Mouse (Mus musculus): ENCODE measurements around the gene Smarcc2.
"Not testable (repeated sequence)": the region's sequence is repeated elsewhere in the genome, so short reads cannot be mapped to it uniquely, and the experiment has no call there.

Smarcc2 gene

DNA sequence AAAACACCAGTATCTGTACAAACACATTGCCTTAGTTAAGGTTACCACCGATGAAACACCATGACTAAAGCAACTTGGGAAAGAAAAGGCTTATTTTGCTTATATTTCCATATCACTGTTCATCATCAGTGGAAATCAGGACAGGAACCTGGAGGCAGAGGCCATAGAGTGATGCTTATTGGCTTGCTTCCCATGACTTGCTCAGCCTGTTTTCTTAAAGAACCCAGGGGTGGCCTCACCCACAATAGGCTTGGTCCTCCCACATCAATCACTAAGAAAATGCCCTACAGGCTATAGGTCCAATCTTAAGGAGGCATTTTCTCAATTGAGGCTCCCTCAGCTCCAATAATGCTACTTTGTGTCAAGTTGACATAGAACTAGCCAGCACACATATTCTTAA, 16.3 kb upstream of the Smarcc2 start:
- DNase-seq (ENCODE audit: low spot score), result no peak

DNA sequence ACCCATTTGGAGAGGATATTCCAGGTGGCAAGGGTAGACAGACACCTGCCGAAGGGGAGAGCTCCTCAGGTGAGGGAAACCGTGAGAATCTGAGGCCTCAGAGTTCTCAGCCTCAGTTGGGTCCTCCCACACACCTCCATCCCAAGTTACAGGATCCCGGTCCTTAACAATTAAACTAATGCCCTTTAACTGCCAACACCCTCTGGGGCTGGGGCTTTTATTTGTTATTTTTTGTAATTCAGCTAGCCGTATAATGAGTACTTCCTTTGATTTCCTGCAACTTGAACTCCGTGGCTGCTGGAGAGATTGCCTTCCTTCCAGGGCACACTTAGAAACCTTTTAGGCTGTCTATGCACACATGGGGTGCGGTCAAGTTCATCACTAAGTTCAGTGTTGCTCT, 14.7 kb upstream of the Smarcc2 start:
- DNase-seq (ENCODE audit: low spot score), result no peak

DNA sequence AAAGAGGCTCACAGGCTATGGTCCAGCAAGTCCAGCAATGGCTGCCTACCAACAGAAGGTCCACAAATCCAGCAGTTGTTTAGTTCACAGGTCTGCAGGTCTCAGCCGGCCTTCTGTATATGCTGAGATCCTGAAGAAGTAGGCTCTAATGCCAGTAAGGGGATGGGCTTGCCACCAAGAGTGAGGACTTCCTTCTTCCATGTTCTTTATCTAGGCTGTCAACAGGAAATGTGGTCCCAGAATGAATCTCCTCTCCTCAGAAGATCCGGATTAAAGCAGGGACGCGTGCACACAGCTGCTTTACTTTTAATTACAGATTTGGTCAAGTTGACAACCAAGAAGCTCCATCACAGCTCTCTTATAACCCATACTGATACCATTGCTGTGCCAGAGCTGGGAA, 13.6 kb upstream of the Smarcc2 start:
- no peak for DNase-seq (ENCODE audit: low spot score)

DNA sequence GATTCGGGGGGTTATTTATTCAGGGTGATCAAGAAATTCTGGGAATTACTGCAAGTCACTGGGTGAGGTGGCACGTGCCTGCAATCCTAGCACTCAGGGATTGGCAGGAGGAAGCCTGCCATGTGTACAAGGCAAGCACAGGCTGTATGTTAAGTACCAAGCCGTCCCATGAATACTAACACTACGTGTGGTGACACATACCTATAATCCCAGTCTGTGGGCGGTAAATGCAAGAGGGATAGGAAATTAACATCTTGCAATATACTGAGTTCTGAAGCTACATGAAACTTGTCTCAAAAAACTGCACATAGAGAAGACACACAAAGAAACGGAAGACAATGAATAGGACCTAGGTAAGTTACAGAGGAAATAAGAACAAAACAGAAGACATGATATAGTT, 8.0 kb upstream of the Smarcc2 start:
- DNase-seq (ENCODE audit: low spot score), result no peak

DNA sequence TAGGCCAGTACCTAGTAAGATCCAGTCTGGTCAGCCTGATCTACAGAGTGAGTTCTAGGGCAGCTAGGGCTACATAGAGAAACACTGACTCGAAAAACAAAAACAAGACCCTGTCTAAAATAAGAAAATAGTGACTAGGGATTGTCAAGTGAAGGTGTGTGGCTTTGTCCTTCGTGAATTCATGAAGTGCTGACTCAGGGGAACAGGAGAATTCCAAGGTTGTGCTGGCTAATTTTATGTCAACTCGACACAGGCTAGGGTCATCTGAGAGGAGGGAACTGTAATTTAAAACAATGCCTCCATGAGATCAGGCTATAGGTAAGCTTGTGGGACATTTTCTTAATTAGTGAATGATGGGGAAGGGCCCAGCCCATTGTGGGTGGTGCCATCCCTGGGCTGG, 4.6 kb upstream of the Smarcc2 start:
- no peak for DNase-seq (ENCODE audit: low spot score)

DNA sequence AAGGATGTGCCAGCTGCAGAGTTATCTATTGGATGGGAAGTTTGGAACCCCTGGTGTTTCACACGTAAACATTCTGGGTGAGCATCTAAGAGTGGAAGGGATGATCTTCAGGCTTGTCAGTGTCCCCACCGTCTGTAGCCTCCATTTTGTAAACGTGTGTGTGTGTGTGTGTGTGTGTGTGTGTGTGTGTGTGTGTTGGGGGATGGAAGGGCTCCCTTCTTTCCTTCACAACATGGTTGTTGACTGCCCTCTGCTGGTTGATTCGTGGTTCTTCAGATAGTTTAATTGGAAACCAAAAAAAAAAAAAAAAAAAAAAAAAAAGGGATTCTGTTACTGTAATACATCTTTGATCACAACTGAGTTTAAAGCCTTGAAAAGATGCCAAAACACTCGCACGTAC, 3.8 kb upstream of the Smarcc2 start:
- DNase-seq (ENCODE audit: low spot score), result peak; percentile 21

DNA sequence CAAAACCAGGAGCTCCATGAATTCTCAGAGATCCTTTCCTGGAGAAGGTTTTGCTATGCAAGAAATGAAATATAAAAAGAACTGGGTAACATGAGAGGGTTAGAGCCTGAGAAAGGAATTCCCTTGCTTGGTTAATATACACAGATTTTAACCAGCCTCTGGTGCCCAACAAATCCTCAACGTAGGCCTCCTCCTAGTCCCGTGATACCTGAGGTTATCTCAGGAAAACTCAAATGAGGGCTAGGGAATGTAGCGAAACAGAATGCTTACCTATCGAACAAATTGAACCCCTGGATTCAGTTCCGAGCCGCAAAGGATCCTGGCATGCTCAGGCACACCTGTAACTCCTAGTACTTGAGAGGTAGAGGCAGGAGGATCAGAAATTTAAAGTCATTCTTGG, 1.4 kb upstream of the Smarcc2 start:
- DNase-seq (ENCODE audit: low spot score), result no peak

- DNase-seq (ENCODE audit: low spot score), result peak; percentile 73
Observed at GRCm38 (mm10) chr10:128458348-128458718, 715 bp upstream of the Smarcc2 start.

GRCm38 (mm10) chr10:128459409-128460269, 591 bp downstream of the Smarcc2 start:
- DNase-seq (ENCODE audit: low spot score), result no peak

DNA sequence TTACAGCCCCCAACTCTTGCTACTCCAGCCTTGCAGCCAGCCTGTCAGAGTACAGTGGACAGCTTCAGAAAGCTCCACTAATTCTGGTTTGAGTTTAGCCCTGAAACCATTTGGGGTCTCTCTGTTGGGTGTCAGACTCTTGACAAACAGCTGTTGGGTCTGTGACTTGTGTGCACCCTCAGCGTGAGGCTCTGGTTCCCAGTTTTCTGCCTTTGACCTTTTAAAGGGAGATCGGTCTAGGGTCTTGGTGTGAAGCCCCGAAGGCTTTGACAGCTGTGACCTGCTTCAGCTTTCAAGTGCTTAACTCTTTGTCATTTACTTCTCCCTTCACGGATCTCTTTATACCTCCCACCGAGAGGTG, 1.2 kb downstream of the Smarcc2 start:
- no peak for DNase-seq (ENCODE audit: low spot score)

DNA sequence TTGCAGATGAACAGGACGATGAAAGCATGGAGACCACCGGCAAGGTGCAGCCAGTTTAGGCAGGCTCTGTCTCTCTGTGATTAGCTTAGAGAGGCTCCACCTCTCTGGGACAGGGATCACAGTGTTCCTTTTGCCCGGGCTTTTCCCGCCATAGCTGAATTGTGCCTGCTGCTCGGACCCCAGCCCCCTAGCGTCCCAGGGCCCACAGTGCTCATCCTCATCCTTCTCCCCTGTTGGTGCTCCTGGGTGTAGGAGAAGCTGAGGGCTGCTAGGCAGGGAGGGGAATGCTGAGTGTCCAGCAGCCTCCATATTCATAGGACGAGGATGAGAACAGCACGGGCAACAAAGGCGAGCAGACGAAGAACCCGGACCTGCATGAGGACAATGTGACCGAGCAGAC, 15.3 kb downstream of the Smarcc2 start:
- DNase-seq (ENCODE audit: low spot score), result no peak

GRCm38 (mm10) chr10:128486370-128486769, 27.3 kb downstream of the Smarcc2 start:
- DNase-seq (ENCODE audit: low spot score), result no peak

DNA sequence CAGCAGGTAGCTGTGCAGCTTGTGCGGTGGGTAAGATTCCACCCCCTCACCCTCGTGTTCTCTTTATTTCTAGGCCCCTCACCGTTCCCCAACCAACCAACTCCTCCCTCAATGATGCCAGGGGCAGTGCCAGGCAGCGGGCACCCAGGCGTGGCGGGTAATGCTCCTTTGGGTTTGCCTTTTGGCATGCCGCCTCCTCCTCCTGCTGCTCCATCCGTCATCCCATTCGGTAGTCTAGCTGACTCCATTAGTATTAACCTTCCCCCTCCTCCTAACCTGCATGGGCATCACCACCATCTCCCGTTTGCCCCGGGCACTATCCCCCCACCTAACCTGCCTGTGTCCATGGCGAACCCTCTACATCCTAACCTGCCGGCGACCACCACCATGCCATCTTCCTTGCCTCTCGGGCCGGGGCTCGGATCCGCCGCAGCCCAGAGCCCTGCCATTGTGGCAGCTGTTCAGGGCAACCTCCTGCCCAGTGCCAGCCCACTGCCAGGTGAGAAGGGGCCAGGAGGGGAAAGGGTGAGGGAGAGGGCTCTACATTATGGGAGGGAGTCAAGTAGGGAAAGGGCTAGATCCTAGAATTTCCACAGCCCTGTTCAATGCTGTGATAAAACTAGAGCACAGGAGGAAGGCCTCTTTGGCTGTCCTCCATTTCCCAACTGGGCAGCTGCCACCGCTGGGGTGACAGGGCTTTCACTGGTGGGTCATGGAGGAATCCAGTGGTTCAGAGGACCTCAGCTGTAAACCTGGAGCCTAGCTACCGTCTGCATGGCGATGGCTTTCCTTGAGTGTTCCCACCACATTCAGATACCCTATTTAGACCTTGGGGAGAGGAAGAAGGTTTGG, 29.0 kb downstream of the Smarcc2 start:
- DNase-seq (ENCODE audit: low spot score), result no peak

GRCm38 (mm10) chr10:128488776-128489175, 29.7 kb downstream of the Smarcc2 start:
- DNase-seq (ENCODE audit: low spot score), result no peak

GRCm38 (mm10) chr10:128489380-128489779, 30.3 kb downstream of the Smarcc2 start:
- no peak for DNase-seq (ENCODE audit: low spot score)

- no peak for DNase-seq (ENCODE audit: low spot score)
Observed at GRCm38 (mm10) chr10:128489785-128490184, 30.7 kb downstream of the Smarcc2 start.

GRCm38 (mm10) chr10:128490232-128490631, 31.2 kb downstream of the Smarcc2 start:
- no peak for DNase-seq (ENCODE audit: low spot score)

DNA sequence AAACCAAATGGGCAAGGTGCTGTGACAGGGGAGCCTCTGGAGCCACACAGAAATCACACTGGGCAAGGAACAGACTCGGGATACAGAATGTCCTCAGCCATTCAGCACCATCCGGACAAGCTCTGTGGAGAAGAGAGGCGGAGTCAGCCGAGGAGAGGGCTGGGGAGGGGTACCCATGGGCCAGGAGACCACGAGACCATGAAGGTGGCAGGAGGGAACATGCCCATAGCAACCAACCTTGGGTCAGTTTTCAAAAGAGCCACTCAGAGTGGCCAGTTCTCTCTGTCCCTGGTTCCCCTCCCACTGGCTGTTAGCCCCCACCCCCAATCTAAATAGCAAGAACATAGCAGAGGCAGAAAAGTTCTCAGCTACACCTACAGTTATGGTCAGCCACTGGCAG, 31.9 kb downstream of the Smarcc2 start:
- DNase-seq (ENCODE audit: low spot score), result no peak

GRCm38 (mm10) chr10:128491495-128491894, 32.4 kb downstream of the Smarcc2 start:
- no peak for DNase-seq (ENCODE audit: low spot score)

- DNase-seq (ENCODE audit: low spot score), result not testable (repeated sequence)
Observed at GRCm38 (mm10) chr10:128492051-128492450, 33.0 kb downstream of the Smarcc2 start.

DNA sequence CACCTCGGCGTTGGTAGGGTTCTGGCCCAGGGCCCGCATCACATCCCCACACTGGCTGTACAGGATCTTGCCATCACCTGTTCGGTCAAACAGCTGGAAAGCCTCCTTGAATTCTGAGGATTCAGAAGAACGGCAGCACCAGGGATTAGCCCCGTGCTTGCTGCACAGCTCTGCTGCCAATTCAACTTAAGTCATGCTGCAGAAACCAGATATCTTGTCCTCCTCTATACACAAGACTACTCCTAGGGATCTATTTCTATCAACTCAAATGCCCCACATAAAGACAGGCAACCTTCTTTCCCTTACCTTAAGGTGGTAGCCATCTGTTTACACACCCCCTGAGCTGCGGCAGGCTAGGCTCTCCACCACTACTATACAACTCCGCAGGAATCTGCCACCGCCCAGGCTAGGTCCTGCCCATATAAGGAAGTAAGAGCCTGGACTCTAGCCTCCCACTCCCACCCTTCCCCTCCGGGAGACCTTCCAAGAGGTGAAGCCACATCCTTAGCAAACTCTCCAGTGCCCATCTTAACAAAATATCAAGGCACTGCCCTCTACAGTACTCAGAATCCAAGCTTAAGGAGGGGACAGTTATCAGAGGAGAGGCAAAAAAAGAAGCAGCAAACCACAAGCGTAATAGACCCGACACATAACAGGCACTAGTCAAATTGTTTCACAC, 33.7 kb downstream of the Smarcc2 start:
- peak; percentile 70 for DNase-seq (ENCODE audit: low spot score)

- DNase-seq (ENCODE audit: low spot score), result no peak
Observed at GRCm38 (mm10) chr10:128493319-128493694, 34.3 kb downstream of the Smarcc2 start.

Measured in ovary, adult 18-20 months (tissue).